Mouse (Mus musculus) cerebellum, adult 2 months (tissue): Measurements from ENCODE around the gene Ndufc2. TPM values are rescaled to one million over a fixed set of nuclear protein-coding genes. Genes with fewer than 3 reads are reported as not detected.
A peak's percentile ranks its signal among the peaks of the same experiment; 100 is the strongest.

ENCODE experiments used
- DNase-seq, 2 experiments: peaks; one replicate each; pipeline ENCODE4 v3.0.0; 2021
- H3K27ac ChIP-seq: fragments of 200-500 bp; 2 replicates; pipeline ENCODE4 v1.5.1; 2012; ENCODE audit warnings: low read length, control low read depth, inconsistent platforms; ENCODE audit not compliant: insufficient read depth
- H3K27me3 ChIP-seq: fragments of 200-500 bp; 2 replicates; pipeline ENCODE4 v1.6.1; 2012; ENCODE audit warnings: inconsistent platforms, mild to moderate bottlenecking, low read length, moderate library complexity; ENCODE audit not compliant: control insufficient read depth, insufficient read depth
- H3K4me1 ChIP-seq: fragments of 200-500 bp; 2 replicates; pipeline ENCODE4 v1.6.1; 2011; ENCODE audit warnings: low read length; ENCODE audit not compliant: control insufficient read depth, insufficient read depth
- H3K4me3 ChIP-seq: fragments of 200-500 bp; replicated peaks from 2 replicates; pipeline ENCODE3; 2011; ENCODE audit warnings: mild to moderate bottlenecking, low read depth, low read length, control low read depth; ENCODE audit not compliant: insufficient read depth
- CTCF ChIP-seq: fragments of 200-500 bp; IDR thresholded peaks from 2 replicates; pipeline ENCODE4 v1.5.1; 2011; ENCODE audit warnings: low read depth, mild to moderate bottlenecking, control low read depth, low read length, moderate library complexity, borderline replicate concordance; ENCODE audit not compliant: insufficient read depth
- POLR2A ChIP-seq: fragments of 200-500 bp; IDR thresholded peaks from 2 replicates; pipeline ENCODE4 v1.6.1; 2011; ENCODE audit warnings: low read length, control low read depth, borderline replicate concordance; ENCODE audit not compliant: insufficient read depth
- WGBS: fragments of 180-500 bp; shearing (Covaris S2); methylation state at CpG from one replicate; pipeline ENCODE4 v1.1.7; 2018; 5-methylcytosine and 5-hydroxymethylcytosine counted together
- polyA plus RNA-seq: library from polyadenylated mRNA; depleted of rRNA; stranded (reverse); fragments of >200 nt; gene quantifications from 2 replicates; pipeline ENCODE4 v1.2.3, GENCODE M21; 2012

Gene Ndufc2
- polyA plus RNA-seq, 1 experiment: 376 TPM

DNA sequence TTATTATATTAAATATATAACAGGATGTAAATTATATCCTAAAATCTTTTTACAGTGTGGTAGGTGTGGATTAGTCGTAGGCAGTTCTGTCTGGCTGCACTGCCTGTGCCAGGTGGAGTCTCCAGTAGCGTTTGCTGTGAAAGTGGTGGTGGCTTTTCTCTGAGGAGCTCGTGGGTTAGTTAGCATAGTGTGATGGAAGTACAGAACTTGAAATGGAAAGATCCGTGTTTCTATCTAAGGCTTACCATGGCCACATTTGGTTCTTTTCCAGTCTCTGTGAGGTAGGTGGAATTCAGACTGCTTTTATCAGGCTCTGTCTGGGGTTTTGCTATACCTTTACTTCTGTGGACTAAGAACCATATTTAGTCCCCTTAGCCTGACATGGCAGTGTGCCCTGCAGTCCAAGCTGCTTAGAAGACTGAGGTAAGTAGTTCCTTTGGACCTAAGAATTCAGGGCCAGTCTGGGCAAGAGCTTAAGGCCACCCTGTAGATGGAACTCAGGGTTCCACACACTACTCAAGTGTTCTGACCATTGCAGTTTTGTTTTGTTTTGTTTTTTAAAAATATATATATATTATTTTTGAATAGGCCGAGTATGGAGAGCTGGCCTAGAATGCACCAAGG lies 19.2 kb upstream of the Ndufc2 start:
- Histone ChIP-seq H3K27ac (no peak overlapping the region), H3K4me3 (no peak overlapping the region), H3K4me1 (no peaks in the 10 kb centered on the region), H3K27me3 (no peaks in the 10 kb centered on the region)
- DNase-seq: no peak
- WGBS: 93% methylated on average over 5 of the region's 5 CpGs
- TF ChIP-seq POLR2A (no peak), CTCF (no peak)

DNA sequence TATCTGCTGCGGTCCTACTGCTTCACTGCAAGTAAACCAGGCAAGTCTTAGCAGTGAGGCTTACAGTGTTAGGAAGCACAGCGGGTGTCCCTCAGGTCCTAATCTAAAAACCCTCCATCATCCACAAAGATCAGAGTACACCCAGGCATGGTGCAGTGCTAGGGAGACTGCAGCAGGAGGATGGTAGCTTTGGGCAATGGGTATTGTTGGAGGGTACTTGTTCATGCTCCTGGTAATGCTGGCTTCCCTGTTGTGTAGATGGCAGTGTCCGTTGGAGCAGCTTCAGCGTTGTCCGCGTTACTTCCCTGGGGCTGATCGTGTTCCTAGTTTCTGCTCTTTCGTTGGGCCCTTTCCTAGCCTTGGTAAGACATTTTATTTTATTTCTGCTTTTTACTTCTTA lies 17.1 kb upstream of the Ndufc2 start:
- TF ChIP-seq POLR2A (no peak), CTCF (no peak)
- no peaks in the 10 kb centered on the region for H3K27me3 ChIP-seq
- H3K4me1 ChIP-seq: peaks cover 13% of the 10 kb centered on the region
- DNase-seq: no peak
- 96% methylated on average over 8 of the region's 8 CpGs for WGBS
- H3K27ac ChIP-seq: no peak overlapping the region
- no peak overlapping the region for H3K4me3 ChIP-seq

DNA sequence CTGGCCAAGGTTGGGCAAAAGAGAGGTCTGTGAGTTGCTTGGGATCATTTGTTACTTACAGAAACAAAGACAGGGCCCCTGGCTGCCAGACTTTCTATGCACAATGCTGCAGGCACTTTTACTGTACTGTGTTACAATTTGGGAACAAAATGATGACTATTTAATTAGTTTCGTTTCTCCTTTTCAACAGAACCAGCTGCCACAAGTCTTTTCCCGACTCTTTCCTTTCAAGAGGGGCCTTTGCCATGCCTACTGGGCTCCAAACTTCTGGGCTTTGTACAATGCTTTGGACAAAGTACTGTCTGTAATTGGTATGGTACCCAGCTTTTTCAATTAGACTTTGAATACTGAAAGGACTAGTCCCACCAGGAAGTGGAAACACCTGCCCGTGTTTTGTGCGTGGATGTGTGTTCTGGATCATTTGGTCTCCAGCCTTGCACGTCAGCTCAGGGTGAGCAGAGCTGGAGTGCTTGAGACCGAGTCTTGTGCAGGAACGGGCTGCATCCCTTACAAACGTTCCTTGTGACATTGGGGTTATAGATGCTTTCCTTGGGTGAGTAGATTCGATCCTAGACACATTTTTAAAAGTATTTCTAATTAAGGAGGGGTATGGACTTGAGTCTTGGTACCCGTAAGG lies 16.2 kb upstream of the Ndufc2 start:
- DNase-seq: peak in 1 of 2 experiments; percentile 3
- WGBS: 95% methylated on average over 10 of the region's 10 CpGs
- Histone ChIP-seq H3K4me1 (peaks cover 21% of the 10 kb centered on the region), H3K27ac (no peak overlapping the region), H3K27me3 (no peaks in the 10 kb centered on the region), H3K4me3 (no peak overlapping the region)
- TF ChIP-seq CTCF (no peak), POLR2A (no peak)

DNA sequence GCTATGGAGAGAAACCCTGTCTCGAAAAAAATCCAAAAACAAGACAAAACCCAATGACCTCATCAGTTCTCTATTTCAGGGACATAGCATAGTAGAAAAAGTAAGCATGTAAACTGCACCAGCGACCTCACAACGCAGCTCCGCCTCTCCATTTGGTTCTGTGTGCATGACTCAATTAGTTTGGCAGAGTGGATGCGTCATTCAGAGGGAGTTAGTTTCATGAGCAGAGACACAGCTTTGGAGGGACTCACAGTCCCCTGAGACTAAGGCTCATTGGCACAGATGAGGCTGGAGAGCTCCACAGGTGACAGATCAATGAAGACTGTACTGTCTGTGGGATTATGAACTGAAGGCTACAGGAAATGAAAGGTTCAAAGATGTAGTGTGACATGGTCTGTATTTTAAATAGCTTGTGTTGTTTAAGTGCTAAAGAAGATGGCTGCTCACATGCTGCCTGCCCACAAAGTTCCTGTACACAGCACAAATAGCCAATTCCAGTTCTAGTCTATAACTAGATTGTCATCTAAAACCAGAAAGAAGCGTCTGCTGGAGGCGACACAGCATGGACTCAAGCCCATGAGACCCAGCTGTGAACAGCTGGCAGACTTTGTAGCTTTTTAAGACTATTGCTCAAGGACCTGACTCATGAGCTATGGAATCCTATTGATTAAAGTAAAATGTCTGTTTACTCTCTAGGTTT lies 13.5 kb upstream of the Ndufc2 start:
- TF ChIP-seq POLR2A (no peak), CTCF (no peak)
- Histone ChIP-seq H3K27me3 (no peaks in the 10 kb centered on the region), H3K4me1 (peaks cover 24% of the 10 kb centered on the region), H3K4me3 (no peak overlapping the region), H3K27ac (peak overlapping the region; percentile 58)
- peak in 1 of 2 experiments; percentile 14 for DNase-seq
- WGBS: 60% methylated on average over 7 of the region's 7 CpGs

DNA sequence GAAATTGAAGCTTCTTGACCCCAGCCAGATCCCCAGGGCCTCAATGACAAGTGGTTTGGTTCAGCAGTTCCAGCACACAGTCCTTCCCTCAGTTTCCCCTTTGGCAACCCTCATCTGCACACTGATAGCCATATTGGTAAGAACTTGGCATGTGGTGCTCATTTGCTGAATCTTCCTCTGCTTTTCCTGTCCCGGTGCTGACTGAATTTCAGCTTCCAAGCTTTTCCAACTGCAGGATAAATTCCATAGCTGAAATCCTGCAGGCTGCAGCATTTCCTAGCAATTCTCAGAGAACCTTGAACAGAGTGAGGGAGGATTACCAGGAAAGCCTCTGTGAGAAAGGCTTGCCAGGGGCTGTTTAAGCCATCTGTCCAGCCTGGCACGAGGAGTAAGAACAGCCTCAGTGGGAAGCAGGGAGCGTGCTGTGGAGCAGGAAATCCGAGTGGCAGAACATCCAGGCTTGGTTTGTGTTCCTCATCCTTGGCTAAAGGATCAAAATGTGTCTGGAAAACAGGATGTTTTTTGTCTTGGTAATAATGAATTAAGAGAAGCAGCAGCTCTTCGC lies 12.9 kb upstream of the Ndufc2 start:
- TF ChIP-seq CTCF (peak; percentile 36; the same call in 1 of the 2 replicates), POLR2A (0 out of 2 replicates have a peak, but pooled peaks have one; percentile 11)
- H3K4me3 ChIP-seq: peak overlapping the region; percentile 16
- peak; percentile 95 to 99 for DNase-seq
- no peaks in the 10 kb centered on the region for H3K27me3 ChIP-seq
- 5% methylated on average over 5 of the region's 5 CpGs for WGBS
- peaks cover 24% of the 10 kb centered on the region for H3K4me1 ChIP-seq
- peak overlapping the region; percentile 92 for H3K27ac ChIP-seq

DNA sequence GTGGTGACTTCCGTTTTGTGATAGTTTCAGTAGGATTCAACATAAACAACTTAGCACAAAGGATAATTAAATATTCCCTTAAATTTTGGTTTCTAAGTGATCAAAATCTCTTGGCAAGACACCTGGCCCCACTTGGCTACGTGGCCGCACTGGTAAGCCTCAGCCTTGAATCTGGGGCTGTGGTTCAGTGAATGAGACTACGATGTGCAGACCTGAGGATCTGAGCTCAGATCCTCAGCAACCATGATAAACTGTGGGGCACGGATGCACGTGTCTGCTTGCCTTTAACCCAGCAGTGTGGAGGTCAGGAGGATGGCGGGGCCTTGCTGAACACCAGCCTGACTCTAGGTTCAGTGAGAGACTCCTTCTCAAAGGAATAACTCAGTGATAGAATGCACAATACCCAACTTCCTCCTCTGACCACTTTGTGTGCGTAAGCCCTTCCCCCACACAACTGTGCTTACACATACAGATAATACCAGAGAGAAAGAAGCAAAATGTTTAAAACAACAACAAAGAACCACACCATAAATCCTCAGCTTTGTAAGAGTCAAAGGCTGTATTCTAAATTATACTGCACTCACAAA lies 12.1 kb upstream of the Ndufc2 start:
- TF ChIP-seq POLR2A: no peak
- no peak for TF ChIP-seq CTCF
- Histone ChIP-seq H3K27ac (peak overlapping the region; percentile 92), H3K27me3 (no peaks in the 10 kb centered on the region), H3K4me3 (peak overlapping the region; percentile 16), H3K4me1 (peaks cover 24% of the 10 kb centered on the region)
- no peak for DNase-seq
- WGBS: 17% methylated on average over 8 of the region's 8 CpGs

DNA sequence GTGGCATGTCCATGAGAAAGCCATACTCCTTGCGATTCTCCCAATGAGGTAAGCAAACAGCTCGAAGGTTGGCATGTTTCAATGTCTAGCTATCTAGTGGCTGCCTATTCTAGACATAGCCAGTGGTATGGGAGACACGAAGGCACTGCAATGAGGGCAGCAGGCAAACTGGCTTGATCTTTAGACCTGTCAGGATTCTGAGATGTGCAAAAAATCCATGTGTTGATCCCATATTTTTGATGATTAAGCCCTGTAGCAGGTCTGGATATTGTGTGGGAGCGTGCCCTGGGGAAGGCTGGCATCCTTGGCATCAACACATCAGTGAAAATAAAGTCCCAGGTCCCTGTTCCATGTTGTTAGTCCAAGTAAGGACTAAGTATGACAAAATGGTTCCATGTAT lies 11.3 kb upstream of the Ndufc2 start:
- WGBS: 86% methylated on average over 4 of the region's 4 CpGs
- Histone ChIP-seq H3K27ac (0 out of 2 replicates have a peak overlapping the region, but pooled peaks have one; percentile 7), H3K4me1 (peaks cover 24% of the 10 kb centered on the region), H3K27me3 (no peaks in the 10 kb centered on the region), H3K4me3 (no peak overlapping the region)
- no peak for TF ChIP-seq CTCF
- TF ChIP-seq POLR2A: no peak
- DNase-seq: peak in 1 of 2 experiments; percentile 10
